Mouse (Mus musculus) cerebellum, adult 18-20 months (tissue): ENCODE measurements around the gene B4galnt1.
"Not testable (repeated sequence)": the region's sequence is repeated elsewhere in the genome, so short reads cannot be mapped to it uniquely, and the experiment has no call there.

Source experiments
- DNase-seq, 2 experiments: peaks; one replicate each; pipeline ENCODE4 v3.0.0; 2021

Gene B4galnt1

DNA sequence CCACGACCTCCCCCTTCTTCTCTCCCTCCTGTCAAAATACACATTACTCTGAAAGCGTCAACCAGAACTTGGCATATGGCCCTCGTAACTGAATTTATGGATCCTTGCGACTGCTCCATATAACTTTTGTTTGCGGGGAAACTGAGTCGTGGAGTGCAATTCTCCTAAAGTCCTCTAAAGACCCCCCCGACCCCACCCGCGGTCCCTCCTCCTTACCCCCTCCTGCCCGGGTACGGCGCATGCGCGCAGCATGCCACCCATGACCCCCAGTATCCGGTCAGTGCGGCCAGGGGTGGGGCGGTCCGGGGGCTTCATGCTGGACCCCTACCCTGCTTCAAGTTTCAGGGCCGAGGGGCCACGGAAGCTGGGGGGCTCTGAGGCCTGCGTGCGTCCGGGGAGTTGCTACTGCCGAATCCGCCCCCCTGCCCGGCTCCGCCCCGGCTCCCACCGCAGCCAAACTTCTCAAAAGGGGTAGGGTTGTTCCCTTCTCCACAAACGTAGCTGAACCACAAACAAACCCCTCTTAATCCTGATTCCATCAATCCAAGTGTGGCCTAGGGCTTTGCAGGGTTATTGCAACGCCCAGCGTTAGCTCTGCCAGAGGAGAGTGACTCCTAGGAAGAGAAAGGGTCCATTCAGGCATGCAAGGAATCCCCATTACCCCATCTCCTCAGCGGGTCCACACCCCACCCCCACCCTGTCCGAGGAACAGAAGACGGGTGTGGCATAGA is 24.8 kb downstream of the B4galnt1 start, which contains the start of gene Arhgef25:
Gene Arhgef25, minus strand, starts transcription at position 433 of the 731 bp plus-strand sequence.
- no peak for DNase-seq

DNA sequence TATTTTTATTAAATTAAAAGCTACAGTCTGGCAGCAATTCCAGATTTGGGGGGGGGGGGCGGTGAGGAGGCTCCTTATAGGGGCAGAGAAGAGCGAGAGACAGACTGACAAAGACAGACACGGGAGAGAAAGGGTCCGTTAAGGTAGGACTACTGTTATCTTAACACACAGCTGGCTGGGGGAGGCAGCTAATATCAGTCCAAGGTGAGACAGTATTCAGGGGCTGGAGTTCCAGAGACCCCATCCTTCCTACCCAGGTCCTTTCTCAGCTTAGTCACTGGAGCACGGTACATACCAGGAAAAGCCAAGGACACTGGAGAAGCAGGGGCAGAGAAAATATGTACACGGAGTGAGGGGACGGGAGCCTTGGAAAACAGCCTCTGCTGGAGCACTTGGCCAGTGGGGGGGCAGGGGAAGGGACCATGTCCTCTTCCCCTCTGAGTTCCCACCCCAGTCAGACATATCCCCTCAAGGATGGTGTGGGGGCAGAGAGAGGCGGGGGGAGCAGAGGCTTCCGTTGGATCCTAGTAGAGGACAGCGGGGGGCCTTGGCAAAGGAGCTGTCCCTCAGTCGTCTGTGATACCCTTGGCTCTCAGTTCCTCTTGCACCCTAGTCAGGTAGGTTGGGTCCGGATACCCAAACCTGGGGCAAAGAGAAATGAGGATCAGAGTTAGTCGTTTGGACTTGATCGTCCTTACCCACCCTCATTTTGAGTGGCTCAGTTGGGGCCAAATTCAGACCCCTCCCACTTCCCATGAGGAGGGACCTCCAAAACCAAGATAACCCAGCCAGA is 25.6 kb downstream of the B4galnt1 start:
- no peak for DNase-seq

DNA sequence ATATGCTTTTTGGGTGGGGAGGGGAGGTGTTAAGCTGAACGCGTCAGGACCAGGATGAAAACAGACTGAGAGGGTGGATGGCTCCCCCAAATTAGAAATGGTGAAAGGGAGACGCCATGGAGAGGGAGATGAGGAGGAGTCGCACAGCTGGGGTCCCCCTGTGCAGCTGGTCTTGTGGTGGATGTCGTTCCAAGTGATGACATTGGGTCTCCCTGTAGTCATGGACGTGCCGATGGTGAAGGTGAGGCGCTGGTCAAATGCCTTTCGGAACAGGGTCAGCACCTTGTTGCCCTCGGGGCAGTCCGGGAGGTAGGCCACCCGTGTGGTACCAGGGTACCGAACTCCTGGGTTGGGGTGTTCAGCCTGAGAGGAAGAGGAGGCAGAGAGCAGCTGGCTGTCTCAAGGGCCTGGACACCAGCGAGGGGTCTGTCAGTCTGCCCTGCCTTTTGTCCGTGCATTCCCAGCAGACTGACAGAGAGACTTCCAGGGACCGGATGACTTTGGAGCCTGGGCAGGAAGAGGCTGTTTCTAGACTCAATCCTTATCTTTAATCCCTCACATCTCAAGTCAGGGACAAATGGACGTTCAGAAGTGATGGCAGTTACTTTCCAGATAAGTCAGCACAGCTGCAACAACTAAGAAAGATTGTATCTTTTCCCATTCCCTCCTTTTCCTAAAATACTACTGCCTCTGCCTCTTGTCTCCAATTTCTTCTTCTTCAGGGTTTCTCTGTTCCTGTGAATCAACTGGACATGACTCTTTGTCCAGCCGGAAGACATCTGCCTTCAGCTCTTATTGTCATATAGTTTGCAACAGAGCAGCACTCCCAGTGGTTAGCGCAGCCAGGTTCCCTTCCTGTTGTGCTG is 26.4 kb downstream of the B4galnt1 start:
- DNase-seq: no peak

DNA sequence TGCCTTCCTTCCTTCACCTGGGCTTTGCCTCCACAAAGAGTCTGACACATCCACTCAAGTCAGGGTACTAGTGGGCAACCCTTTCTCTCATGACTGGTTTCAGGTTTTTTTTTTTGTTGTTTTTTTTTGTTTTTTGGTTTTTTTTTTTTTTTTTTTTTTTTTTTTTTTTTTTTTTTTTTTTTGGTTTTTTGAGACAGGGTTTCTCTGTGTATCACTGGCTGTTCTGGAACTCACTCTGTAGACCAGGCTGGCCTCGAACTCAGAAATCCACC is 27.0 kb downstream of the B4galnt1 start:
- not testable (repeated sequence) for DNase-seq

DNA sequence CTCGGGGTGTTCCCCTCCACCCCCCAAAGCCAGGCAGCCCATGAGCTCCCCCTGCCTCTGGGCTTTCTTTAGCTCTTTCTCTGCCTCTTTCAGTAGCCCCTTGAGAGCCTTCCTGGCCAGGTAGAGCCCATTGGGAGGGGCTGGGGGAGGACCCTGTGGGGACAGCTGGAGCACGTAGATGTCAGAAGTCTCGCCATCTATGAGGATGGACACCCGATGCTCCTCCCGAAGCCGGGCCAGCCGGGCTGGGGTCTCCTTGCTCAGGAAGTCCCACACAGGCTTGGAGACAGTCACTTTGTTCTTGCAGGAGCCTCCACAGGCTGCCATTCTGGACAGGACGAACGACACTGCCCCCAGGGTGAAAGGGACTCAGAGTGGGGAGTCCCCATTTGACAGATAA is 28.0 kb downstream of the B4galnt1 start:
- no peak for DNase-seq

DNA sequence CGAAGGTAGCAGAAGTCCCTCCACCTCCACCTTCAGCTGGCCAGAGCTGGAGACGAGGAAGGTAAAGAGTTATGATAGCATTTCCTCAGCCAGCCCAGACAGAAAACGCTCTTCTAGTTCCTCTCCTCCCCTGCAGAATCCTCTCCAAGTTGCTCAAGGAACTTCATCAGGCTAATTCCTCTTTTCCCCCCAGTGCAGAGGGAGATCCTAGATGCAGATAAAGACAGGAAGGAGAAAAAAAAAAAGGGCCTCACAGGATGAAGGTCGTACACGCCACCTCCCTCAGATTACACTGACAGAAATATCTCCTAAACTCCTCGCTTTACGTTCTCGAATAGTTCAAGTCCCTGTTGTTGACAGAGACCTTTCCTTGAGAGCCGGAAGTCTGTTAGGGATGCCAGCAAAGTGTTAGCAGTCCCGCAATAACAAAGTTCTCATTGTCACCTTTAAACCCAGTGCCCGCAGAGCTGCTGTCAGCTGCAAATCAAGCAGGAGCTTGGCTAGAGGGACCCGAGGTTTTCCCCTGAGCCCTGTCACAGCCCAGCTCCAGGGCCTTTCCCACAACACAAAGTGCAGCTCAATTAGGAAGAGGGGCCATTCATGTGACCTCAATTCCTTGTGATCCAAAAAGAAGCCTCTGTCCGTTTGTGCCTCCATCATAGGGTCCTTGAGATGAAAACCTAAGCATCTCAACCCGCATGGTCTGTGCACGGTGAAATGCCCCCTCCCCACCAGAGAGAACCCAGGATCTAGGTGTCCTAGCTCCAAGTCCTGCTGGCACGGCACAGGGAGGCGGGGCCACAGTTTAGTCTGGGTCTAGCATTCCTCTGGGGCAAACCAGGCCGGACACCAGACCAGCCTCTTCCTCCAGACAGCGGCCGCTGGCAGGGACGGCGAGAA is 29.7 kb downstream of the B4galnt1 start:
- peak; percentile 76 to 82 for DNase-seq

DNA sequence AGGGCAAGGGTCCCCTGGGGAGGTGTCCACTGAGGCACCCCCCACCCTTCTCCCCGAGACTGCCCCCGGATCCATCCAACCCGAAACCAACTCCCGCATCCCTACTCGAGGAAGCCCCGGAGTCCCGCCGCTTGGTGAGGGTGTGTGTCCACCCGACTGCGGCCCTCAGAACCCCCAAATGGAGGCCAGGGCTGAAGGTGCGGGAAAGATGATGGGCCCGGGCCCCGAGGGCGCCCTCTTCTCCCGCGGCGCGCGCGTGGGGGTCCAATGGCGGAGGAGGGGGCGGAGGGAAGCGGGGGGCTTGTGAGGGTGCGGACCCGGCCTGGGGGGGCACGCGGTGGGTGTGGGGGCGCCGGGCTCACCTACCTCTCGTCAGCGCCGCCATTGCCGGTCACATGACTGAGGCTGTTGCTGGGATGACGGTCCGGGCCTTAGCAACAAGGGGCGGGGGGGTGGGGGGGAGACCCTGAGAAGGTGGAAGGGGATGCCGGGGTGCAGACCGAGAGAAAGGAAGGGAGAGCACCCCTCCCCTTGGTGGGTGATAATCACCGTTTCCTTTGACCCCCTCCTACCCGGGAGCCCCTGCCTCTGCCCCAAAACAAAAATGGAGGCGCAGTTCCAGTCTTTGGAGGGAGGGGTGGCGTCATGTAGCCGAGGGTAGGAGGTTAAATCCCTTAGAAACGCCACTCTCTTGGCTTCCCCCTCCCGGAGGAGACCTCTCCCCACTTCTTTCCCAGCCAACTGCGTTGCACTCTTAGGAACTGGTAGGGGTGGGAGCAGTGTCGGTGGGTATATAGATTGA is 30.5 kb downstream of the B4galnt1 start, which contains the start of gene Dtx3:
Gene Dtx3, minus strand, starts transcription at position 401 of the 802 bp plus-strand sequence.
- DNase-seq: peak; percentile 64 to 68

DNA sequence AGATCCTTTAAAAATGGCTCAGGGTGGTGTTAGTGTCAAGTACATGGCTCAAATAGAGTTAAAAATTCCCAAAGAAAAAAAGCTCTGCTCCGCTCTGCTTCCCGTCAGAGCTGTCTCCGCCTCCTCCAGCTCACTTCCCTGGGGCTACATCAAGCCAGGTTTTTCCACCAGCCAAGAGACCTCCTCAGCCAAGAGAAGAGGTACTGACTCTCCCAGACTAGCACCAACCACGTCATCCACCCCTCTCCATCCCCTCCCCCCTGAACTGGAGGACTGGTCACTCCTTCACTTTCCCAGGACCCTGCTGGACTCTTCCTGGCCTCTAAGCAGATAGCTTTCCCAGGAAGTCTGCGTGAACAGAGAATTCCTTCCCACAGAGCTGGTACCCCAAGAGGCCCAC is 31.4 kb downstream of the B4galnt1 start:
- peak; percentile 53 to 68 for DNase-seq

DNA sequence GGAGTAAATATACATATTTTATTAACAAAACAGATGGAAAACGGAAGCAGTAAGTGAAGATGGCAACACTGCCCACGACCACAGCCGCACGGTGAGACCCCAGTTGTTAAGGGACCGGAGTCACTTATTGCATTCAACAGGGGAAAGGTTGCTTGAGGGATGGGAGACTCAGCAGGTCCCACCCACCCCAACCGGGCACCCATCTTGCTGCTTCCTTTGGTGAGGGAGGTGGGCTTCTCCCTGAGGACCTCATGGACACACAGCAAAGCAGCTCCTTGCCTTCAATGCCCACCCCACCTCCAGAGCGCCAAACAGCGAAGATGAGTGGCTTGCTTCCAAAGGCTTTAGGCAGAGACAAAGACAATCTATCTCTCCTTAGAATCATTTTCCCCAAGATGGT is 32.1 kb downstream of the B4galnt1 start:
- peak in 1 of 2 experiments; percentile 14 for DNase-seq

DNA sequence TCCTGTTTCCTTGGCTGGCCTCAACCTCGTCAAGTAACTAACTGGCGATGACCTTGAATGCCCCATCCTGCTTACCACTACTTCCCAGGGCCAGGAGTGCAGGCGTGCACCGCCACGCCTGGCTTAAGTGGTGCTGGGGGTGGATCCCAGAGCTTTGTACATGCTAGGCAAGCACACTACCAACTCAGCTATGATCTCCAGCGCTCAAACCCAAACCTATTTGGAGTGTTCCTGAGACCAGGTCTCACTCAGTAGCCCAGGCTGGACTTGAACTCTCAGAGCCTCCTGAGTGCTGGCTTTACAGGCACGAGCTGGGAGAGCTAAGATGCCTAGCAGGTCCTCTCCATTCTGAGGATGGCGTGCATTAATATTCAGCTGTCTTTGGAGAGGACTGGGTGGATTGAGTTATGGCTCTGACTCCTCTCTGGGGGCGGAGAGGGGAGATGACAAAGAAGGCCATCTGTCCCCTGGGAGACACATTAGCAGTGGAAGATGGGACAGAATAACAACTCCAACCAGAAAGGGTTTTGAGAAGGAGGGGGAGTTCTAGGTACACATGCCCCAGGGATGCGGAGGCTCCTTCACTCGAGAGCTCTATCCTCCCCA is 32.6 kb downstream of the B4galnt1 start:
- DNase-seq: peak in 1 of 2 experiments; percentile 8

DNA sequence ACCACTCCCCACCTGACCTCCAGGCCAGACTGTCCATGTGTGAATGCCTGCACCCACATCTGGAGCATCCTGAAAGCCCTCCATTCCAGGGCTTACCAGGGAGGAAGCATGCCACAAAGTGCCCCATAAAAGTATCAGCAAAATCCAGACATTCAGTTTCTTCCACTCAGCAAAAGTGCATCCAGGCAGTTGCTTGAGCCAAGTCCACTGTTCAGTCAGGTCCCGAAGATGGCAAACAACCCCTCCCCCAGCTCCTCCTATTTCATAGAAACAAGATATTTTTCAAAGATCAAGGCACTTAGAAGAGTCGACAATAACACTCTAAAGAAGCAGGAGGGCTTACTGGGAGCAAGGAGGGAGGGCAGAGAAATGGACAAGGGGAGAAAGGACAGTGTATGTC is 33.5 kb downstream of the B4galnt1 start:
- DNase-seq: no peak

DNA sequence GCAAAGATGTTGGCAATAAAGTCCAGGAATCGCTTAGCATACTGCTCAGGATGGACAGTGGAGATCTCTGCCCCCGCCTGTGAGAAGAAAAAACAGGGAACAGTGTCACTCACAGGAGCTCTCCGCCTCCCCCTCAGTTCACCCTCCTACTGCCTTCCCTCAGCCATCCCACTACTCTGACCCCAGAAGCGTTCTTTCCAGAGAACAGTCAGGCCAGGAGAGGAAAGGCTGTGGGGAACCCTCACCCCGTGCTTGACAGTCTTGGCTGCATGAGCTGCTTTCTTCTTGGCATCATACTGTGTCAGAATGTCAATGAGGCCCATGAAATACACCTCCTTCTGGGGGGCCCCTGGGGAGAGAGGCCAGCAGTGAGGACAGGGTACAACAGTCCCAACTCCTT is 34.0 kb downstream of the B4galnt1 start:
- DNase-seq: no peak

DNA sequence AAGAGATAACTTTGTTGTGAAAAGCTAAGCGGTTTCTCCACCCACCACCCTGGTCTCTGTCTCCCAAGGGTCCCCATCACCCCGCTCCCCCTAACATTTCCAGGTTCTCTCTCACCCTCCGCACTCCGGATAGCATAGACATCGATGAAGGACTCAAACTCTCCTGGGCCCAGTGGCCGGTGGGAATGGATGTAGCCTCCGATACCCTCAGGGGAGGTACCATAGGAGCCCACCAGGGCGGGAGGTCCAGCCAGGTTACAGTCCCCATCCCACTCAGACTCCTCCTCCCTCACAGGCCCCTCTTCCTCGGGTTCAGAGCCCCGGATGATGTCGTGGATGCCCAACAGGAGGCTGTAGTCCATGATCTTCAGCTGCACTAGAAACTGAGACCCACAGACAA is 34.4 kb downstream of the B4galnt1 start:
- peak in 1 of 2 experiments; percentile 4 for DNase-seq

DNA sequence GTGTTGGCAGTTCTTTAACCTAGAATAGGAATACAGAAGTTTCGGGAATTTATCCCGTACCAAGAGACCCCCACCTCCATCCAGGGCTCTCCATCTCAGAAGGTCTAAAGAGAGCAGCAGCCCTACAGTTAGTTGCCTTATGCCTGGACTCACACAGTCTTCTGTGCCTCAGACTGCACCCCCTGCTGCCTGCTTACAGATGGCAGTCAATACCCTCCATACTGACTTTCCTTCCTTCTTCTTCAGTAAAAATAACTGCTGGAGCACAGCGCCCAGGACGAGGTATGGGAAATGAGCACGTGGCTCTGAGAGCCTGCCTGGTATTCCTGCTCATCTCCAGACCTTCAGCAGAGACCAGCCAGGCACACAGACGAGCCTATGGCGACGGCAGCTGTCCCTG is 35.3 kb downstream of the B4galnt1 start:
- peak in 1 of 2 experiments; percentile 7 for DNase-seq

DNA sequence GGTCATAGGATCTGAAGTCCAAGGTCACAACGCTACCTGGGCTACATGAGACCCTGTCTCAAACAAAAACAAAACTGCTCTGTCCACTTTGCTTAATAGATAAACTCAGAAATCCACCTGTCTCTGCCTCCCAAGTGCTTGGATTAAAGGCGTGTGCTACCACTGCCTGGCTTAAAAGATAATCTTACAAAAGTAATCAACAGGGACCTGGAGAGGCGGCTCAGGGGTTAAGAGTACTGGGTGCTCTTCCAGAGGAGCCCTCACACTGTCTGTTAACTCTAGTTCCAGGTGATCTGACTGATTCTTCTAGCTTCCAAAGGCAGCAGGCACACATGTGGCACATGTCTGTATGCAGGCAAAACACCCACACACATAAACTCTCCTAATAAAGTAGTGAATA is 38.1 kb downstream of the B4galnt1 start:
- no peak for DNase-seq

DNA sequence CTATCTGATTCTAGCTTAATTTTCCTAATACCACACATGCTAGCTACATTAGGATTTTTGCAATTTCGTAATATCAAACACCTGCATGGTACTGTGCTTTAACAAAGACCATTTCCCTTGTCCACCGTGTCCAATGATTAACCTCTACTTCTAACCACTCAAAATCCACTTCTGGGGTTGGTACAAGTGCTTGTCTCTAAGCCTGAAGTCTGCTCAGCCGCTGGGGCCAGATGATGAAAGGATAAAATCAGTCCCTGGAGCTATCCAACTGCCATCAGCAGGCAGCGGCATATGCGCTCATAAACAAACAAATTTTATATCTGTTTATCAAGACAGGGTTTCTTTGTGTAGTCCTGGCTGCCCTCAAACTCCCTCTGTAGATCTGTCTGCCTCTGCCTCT is 39.6 kb downstream of the B4galnt1 start:
- DNase-seq: no peak

DNA sequence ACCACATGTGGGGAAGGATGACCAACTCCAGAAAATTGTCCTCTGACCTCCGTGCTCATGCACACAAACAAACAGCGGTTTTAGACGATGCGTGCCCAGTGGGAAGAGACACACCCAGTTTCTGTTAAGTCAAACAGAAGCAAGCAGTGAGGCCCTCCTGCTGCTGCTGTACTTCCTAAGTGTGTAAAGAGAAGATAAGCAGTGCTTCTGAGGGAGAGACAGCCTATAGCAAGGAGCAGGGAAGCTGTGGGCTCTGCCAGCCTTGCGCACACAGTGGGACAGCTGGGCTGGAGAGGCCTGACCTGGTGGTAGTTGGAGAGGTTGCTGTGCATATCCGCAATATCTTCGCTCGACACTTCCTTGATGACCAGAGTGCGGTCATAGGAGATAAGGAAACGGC is 40.3 kb downstream of the B4galnt1 start:
- no peak for DNase-seq

DNA sequence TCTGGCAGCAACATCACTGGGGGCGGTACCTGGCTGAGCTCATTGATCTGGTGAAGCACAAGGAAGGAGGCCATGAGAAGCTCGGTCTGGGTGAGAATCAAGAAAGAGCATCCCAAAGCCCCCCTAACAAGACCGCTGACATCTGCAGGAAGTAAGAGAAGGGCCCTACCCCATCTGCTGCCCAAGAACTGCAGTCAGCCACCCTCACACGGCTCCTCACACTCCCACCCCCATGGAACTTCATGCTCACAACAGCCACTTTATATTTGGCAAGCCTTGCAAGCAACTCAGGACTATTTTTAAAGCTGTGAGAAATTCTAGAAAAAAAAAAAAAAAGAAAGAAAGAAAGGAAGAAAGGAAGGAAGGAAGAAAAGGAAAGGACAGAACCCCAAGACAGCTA is 43.9 kb downstream of the B4galnt1 start:
- no peak for DNase-seq

DNA sequence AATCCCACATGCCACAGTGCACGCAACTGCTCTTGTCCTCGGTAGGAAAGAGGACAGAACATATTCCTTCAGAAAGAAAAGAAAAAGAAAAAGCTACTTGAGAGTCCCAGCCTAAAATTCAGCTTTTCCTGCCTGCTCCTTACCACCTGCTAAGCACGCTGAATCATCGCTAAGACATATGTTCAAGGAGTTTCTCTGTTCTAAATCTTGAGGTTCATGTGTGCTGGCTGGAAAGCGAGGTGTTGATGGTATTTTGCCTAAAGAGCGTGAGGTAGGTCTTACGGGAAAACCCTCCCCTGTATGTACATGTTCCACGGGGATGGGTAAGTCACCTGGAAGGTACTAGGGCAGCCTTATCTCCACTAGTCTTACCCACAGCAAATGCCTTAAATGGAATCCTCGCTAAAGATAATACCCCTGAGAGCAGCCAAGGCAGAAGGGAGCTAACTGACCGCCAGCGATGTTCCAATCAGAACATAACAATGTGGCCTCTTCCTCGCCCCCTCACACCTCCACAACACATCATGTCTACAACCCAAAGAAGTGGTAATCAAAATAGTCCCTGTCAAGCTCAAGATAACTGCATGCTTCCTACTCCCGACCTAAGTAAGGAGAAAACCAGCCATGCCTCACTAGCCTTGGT is 45.0 kb downstream of the B4galnt1 start:
- DNase-seq: no peak

DNA sequence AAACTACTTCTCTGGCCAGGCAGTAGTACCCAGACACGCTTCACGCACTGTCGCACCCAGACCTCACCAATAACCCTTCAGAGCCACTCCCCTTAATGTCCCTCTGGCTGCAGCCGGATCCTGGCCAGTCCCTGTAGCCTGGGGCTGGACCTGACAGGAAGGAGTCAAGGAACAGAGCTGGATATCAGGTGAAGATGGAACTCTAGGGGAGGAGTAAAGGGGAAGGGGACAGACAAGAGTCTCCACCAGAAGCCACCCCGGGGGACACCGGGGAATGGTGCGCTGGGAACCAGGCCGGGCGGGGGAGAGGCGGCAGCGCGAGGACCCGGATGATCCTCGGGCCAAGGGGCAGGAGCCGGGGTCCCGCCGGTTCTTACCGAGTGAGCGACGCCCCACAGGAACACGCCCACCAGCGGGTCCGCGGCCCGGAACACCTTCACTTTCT is 46.0 kb downstream of the B4galnt1 start:
- DNase-seq: no peak
